Mouse (Mus musculus) liver, postnatal 0 days (tissue): ENCODE measurements around the gene Sptlc2. TPM values are rescaled to one million over a fixed set of nuclear protein-coding genes. Genes with fewer than 3 reads are reported as not detected.
"Not testable (repeated sequence)": the region's sequence is repeated elsewhere in the genome, so short reads cannot be mapped to it uniquely, and the experiment has no call there.

Experiments used
- ATAC-seq: fragments of 200-750 bp; cut with Nextera tagmentation; 2 replicates; pipeline ENCODE4 v1.8.0; 2017; ENCODE audit warnings: mild to moderate bottlenecking, moderate library complexity
- DNase-seq: peaks from one replicate; pipeline ENCODE4 v3.0.0-alpha.2; 2016
- H3K27ac ChIP-seq: fragments of 300-500 bp; sonication (generic); 2 replicates; pipeline ENCODE4 v1.5.1; 2014; ENCODE audit warnings: antibody characterized with exemption, moderate library complexity, mild to moderate bottlenecking, low read depth
- H3K27me3 ChIP-seq: fragments of 300-500 bp; sonication (generic); 2 replicates; pipeline ENCODE4 v1.6.1; 2014; ENCODE audit warnings: low read length, control low read depth, mixed read lengths; ENCODE audit not compliant: insufficient read depth
- H3K36me3 ChIP-seq: fragments of 300-500 bp; sonication (generic); replicated peaks from 2 replicates; pipeline ENCODE4 v1.6.1; 2014; ENCODE audit warnings: mild to moderate bottlenecking, control low read depth, low read length, moderate library complexity, mixed read lengths; ENCODE audit not compliant: insufficient read depth
- H3K4me1 ChIP-seq: fragments of 300-500 bp; sonication (generic); 2 replicates; pipeline ENCODE4 v1.6.1; 2014; ENCODE audit warnings: antibody characterized with exemption, mild to moderate bottlenecking, control low read depth; ENCODE audit not compliant: insufficient read depth
- H3K4me2 ChIP-seq: fragments of 300-500 bp; sonication (generic); 2 replicates; pipeline ENCODE4 v1.6.1; 2014; ENCODE audit warnings: low read depth, mild to moderate bottlenecking, low read length, moderate library complexity, mixed read lengths
- H3K4me3 ChIP-seq: fragments of 300-500 bp; sonication (generic); 2 replicates; pipeline ENCODE4 v1.5.1; 2014; ENCODE audit warnings: low read depth, low read length
- H3K9ac ChIP-seq: fragments of 300-500 bp; sonication (generic); replicated peaks from 2 replicates; pipeline ENCODE4 v1.6.1; 2014; ENCODE audit warnings: mild to moderate bottlenecking, moderate library complexity
- H3K9me3 ChIP-seq: fragments of 300-500 bp; sonication (generic); 2 replicates; pipeline ENCODE4 v1.6.1; 2016; ENCODE audit warnings: mild to moderate bottlenecking, control low read depth, low read length, mixed read lengths
- CTCF ChIP-seq: sonication (generic); IDR thresholded peaks from 2 replicates; pipeline ENCODE4 v1.5.1; 2016; ENCODE audit warnings: antibody characterized with exemption, low read depth
- EP300 ChIP-seq: IDR thresholded peaks from 2 replicates; pipeline ENCODE4 v1.6.1; 2016; ENCODE audit warnings: antibody characterized with exemption, low read depth, mild to moderate bottlenecking
- WGBS: fragments of 180-500 bp; shearing (Covaris S2); extraction: QIAGEN DNeasy Blood & Tissue Kit; methylation state at CpG from one replicate; pipeline ENCODE4 v1.1.7; 2014; ENCODE audit not compliant: insufficient replicate concordance; 5-methylcytosine and 5-hydroxymethylcytosine counted together
- polyA plus RNA-seq: library from polyadenylated mRNA; unstranded; fragments of >200 nt; fragmentation: Nextera tagmentation; extraction: Ambion mirVana; gene quantifications from 2 replicates; pipeline ENCODE4 v1.2.1, GENCODE M21; 2015

Sptlc2 gene
- polyA plus RNA-seq, 1 experiment from 2014 or later = 39.5 TPM

DNA sequence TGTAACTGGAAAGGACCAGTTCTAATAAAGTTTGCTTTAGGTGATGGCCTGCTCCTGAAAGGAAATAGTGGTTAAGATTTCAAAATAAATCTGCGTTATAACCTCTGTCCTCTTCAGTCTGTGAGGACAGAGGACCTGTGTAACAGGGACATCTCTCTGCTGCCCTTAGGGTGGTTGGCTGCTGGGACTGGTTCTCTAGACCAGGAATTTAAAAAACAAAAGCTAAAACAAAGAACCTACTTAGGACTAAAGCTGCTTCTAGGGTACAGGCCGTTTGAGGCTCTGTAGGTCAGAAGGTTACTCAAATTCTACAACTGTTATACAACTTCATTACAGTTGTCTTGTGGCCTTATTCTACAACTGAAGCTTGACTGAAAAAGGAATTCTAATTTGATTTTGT is 75.1 kb downstream of the Sptlc2 start:
- H3K9ac ChIP-seq = no peak overlapping the region
- no peak overlapping the region for H3K4me2 ChIP-seq
- H3K9me3 ChIP-seq = no peaks in the 10 kb centered on the region
- H3K27me3 ChIP-seq = no peaks in the 10 kb centered on the region
- no peaks in the 10 kb centered on the region for H3K4me1 ChIP-seq
- TF ChIP-seq CTCF (no peak), EP300 (no peak)
- ATAC-seq (no peak), DNase-seq (no peak)
- no peak overlapping the region for H3K27ac ChIP-seq
- WGBS = 65% methylated on average over 2 of the region's 2 CpGs
- H3K36me3 ChIP-seq = peaks cover 15% of the 10 kb centered on the region
- no peak overlapping the region for H3K4me3 ChIP-seq

- H3K27ac ChIP-seq, ATAC-seq, H3K4me3 ChIP-seq, H3K4me1 ChIP-seq, H3K27me3 ChIP-seq, H3K9ac ChIP-seq, DNase-seq, H3K9me3 ChIP-seq, H3K4me2 ChIP-seq: not testable (repeated sequence)
- H3K36me3 ChIP-seq = peaks cover 12% of the 10 kb centered on the region
- WGBS = 81% methylated on average over 4 of the region's 4 CpGs
Measured at GRCm38 (mm10) chr12:87306584-87306844, 81.6 kb downstream of the Sptlc2 start.

DNA sequence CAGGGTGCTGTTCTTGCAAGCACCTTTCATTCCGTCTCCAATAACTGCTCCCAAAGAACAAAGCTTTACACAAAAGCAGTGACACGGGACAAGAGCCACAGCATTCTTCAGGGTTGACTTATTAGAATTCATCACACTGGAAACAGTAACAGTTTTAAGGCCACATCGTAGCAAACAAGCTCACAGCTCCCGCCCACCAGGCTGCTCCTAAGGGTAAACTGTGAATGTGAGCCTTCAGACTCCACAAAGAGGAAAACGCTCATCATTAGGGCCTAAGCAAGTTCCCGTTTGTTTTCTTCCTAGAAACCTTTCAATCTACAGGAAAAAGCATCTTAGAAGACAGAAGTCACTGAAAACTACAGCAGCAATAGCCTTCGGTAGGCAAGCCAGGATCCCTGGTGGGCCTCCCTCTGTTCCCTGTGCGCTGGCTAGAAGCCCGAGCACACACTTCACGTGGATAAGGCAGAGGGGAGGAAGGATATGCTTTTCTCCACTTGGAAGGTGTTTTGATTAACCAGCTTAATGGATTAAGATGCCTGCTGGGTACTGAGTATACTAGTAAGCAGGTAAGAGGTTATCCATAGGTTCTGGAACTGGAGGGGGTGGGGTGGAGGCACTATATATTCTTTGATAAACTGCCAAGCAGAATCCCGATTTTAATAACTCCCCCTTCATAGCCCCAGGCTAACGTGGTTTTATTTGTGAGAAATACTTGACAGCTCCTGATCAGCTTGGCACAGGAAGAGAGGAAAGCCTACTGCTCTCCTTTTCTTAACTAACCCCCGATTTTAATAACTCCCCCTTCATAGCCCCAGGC is 82.2 kb downstream of the Sptlc2 start:
- no peaks in the 10 kb centered on the region for H3K4me1 ChIP-seq
- H3K36me3 ChIP-seq = peaks cover 12% of the 10 kb centered on the region
- TF ChIP-seq CTCF (no peak), EP300 (no peak)
- no peak overlapping the region for H3K4me3 ChIP-seq
- H3K27ac ChIP-seq = no peak overlapping the region
- WGBS = 46% methylated on average over 13 of the region's 13 CpGs
- ATAC-seq = no peak
- no peaks in the 10 kb centered on the region for H3K9me3 ChIP-seq
- no peak overlapping the region for H3K9ac ChIP-seq
- no peak for DNase-seq
- H3K4me2 ChIP-seq = no peak overlapping the region
- 0 out of 2 replicates have a peak, but pooled peaks cover under 1% of the 10 kb centered on the region for H3K27me3 ChIP-seq

DNA sequence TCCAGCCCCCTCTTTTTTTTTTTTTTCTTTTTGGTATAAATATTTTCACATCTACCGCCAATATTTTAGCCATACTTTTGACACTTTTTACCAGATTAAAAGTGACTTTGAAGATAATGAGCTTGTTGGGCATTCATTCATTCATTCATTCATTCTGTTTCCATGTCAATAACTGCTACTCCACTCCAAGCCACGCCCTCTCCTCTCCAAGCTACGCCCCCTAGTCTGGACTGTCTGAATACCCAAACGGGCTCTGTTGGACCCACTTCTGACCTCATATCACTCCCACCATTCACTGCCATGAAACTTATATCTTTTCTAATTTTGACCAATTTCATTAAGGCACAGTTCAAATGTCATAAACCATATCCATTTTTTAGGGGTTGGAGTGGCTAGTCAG is 87.0 kb downstream of the Sptlc2 start:
- DNase-seq = no peak
- Histone ChIP-seq H3K4me3 (no peak overlapping the region), H3K9me3 (no peaks in the 10 kb centered on the region), H3K4me1 (peaks cover 3% of the 10 kb centered on the region; the same call in 1 of the 2 replicates), H3K9ac (no peak overlapping the region), H3K36me3 (no peaks in the 10 kb centered on the region), H3K27ac (no peak overlapping the region), H3K27me3 (peaks cover 26% of the 10 kb centered on the region), H3K4me2 (no peak overlapping the region)
- TF ChIP-seq CTCF (no peak), EP300 (no peak)
- 54% methylated on average over 4 of the region's 4 CpGs for WGBS
- no peak for ATAC-seq

DNA sequence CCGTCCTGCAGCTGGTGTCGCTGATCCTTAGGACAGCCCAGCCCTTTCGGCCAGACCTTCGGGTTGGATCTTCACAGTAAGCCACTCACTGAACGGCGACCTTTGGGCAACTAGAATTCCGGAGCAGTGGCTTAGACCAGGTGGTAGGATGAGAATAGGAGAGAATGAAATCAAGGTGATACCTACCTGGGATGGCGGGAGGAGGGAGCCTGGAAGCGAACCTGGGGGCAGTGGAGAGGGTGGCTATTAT is 87.8 kb downstream of the Sptlc2 start:
- H3K27ac ChIP-seq = no peak overlapping the region
- peak overlapping the region; percentile 72 for H3K9ac ChIP-seq
- no peak; the same call in 1 of the 2 replicates for ATAC-seq
- peaks cover 26% of the 10 kb centered on the region for H3K27me3 ChIP-seq
- H3K4me3 ChIP-seq = peak overlapping the region; percentile 71
- no peak for DNase-seq
- peak overlapping the region; percentile 96 for H3K4me2 ChIP-seq
- TF ChIP-seq CTCF (no peak), EP300 (no peak)
- H3K9me3 ChIP-seq = no peaks in the 10 kb centered on the region
- no peaks in the 10 kb centered on the region for H3K36me3 ChIP-seq
- peaks cover 3% of the 10 kb centered on the region; the same call in 1 of the 2 replicates for H3K4me1 ChIP-seq
- 2% methylated on average over 9 of the region's 9 CpGs for WGBS

DNA sequence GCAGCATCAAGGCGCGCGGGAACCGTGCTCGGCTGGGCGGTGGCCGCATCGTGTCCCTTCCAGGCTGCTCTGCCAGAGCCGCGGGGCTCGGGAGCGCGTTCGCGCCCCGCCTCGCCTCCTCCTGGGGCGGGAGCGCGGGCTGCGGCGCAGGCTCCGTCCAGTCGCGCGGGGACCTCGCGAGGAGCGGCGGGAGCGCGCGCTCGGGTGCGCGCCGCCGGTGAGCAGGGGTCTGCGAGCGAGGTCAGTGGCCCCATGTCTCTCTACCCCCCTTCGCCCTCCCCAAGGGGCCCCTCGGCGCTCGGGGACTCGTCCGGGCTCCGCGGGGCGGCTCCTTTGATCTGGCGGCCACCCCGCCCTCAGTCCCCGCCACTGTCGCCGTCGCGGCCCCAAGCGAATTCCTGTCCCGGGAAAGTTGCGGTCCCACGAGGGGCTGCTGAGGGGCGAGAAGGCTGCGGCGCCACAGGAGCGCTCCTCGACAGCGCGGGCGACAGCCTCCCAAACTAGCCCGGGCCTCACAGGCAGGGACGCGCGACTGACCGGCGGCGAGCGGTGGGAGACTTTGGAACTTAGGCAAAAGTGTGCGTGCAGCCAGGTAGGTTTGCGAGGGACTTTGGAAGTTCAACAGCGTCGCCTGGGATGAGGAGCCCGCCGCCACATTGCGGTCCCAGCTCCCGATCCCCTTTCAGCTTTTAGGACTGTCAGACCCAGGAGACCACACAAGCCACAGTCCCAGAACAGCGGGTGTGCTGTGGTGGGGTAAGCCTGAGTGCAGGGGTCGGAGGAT is 88.3 kb downstream of the Sptlc2 start, which contains the start of gene Ism2:
Ism2 (minus strand) TSS at position 49 of the 784 bp plus-strand sequence.
- TF ChIP-seq CTCF (no peak), EP300 (no peak)
- H3K27ac ChIP-seq = no peak within 1 kb of the TSS
- DNase-seq = peak; percentile 57
- no peaks in the 10 kb centered on the region for H3K9me3 ChIP-seq
- H3K4me1 ChIP-seq = peaks cover 3% of the 10 kb centered on the region; the same call in 1 of the 2 replicates
- peaks cover 26% of the 10 kb centered on the region for H3K27me3 ChIP-seq
- H3K4me2 ChIP-seq = peak within 1 kb of the TSS; percentile 96
- H3K36me3 ChIP-seq = no peaks in the 10 kb centered on the region
- peak within 1 kb of the TSS; percentile 72 for H3K9ac ChIP-seq
- under 1% methylated on average over 73 of the region's 86 CpGs for WGBS
- peak; percentile 81 for ATAC-seq
- peak within 1 kb of the TSS; percentile 71 for H3K4me3 ChIP-seq
